Mouse (Mus musculus) T-helper 2 cell (primary cell): ENCODE data around the gene Dbi.

Experiments
- in situ Hi-C: fragments of 300-600 bp; cut with MboI, MseI; formaldehyde crosslinking; loops from one replicate; pipeline ENCODE4 v1.15.1; 2025; ENCODE audit warnings: high pct_unique_total_duplicates

The Dbi gene

DNA sequence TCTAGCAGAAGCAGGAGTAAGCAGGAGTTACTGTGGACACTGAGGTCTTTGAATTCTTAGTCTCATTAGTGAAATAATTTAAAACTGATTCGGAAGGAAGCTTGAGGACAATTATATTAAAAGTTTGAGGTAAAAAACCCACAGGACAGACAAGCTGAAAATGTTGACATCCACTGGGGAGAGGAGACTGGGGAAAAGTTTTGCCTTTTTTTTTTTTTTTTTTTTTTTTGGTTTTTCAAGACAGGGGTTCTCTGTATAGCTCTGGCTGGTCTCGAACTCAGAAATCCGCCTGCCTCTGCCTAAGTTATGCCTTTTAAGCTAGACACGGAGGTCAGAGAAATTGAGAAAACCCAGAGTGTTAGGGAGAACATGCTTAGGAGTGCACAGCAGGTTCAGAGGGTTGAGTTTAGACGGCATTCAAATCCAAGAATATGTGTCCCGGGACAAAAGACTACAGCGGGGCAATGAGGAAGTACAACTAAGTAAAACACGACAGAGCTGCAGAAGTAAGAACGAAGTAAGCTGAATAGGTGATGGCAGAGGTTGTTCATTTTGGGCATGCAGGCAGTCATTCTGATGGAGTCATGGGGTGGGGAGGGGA is 1.2 kb upstream of the Dbi start:
- in situ Hi-C loops = no loop called here

DNA sequence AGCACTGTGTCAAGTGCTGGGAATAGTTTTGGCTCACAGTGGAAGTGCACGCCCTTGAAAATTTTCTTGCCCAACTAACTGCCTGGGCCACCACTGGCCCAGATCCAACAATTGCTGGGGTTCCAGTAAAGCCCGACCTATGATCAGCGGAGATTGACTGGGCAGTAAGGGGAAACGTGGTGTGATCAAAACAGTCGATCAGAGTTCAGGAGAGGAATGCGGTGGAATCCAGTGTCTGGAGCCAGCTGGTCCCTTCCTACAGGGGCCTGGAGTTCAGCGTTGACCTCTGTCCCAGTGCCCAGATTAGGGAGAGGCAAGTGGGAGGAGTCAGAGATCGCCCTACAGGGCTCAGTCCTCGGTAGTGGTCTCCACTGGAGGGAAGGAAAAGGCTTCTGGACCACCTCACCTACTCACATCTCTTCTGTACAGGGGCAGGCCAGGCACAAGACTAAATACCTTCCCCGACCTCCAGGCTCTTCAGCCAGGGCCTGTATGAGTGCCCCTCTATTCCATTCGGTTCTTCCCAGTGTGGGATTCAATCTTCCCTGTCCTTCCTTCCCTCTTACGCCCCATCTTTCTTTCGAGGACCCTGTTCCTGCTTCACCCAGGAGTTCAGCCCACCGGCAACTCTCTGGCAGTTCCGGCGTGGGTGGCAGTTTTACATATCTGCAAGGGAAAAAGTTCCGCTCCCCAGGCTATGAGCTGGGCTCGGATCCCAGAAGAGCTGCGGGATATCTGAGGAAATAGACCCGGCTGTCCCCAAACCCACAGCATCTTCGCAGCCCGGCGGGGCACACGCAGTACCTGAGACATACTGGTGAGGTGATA is 523 bp downstream of the Dbi start:
- in situ Hi-C loops = no loop called here

- in situ Hi-C loops = no loop called here
These were observed 1.5 kb downstream of the Dbi start for GRCm38 (mm10) chr1:120119389-120119788.

DNA sequence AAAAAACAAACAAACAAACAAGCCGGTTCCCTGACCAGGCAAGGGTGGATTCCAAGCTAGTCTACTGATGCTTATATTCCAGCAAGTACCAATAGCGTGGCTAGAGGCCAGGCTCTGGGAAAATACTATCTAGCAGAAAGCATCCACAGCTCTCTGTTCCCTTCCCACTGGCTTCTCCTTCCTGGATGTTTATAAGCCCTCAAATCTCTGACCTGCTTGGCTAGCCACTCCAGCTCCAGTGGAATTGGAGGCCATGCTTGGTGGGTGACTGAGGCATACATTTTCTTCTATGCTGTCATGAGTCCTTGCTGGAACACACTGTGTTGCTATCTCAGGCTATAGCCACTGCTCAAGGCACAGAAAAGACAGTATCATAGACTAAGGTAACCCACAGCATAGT is 2.0 kb downstream of the Dbi start:
- in situ Hi-C loops = no loop called here

DNA sequence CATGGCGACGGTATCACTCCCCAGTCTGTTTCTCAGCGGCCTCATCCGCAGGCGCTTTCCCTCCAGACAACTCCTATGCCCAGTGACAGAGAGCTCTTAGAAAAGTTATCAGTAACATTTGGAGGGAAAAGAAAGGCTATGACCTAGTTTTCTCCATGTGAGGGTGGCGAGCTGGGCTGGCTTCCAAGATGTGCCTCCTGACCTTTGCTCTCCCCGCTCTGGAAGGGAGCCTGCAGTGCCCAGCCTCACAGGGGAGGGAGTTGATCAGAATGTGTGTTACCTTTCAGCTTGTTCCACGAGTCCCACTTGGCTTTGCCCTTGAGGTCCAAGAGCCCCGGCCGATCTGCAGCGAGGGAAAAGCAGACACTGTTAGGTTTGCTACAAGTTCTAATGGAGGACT is 4.8 kb downstream of the Dbi start:
- in situ Hi-C loops = no loop called here

GRCm38 (mm10) chr1:120115671-120116081 is 5.2 kb downstream of the Dbi start:
- in situ Hi-C loops = no loop called here

DNA sequence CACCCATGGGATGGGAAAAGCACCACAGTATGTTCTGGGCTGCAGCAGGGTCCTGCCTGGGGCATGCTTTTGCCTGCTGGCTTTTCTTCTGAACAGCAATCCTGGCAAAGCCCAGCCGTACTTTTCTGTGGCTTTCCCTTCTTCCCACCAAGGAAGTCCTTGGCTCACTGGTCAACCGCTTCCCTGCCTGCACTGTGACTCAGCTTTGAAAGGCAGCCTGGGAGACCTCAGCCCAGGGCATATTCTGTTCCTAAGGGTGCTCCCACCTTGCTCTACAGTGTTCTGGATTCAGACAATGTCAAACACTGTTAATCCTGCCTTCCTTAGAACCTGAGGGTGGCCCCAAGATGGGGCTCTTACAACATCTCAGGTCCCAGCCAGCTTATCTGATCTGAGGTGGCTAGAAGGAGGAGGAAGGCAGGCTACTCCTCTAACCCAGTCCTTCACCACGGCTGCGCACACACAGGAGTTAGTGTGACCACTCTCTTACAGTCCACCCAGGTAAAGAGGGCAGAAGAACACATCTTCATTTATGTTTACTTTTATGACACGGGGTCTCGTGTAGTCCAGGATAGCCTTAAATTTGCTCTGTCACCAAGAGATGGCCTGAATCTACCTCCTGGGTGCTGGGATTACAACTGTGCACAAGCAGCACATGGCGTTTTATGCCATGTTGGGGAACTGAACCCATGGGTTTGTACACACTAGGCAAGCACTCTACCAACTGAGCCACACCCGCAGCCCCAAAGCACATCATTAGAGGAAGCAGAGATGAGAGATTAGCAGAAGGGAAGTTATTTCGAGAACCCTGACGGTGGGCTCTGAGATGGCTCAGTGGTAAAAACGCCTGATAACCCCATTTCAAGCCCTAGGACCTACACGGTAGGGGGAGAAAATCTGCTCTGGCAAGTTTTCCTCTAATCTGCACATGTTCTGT is 8.4 kb downstream of the Dbi start:
- in situ Hi-C loops = no loop called here

DNA sequence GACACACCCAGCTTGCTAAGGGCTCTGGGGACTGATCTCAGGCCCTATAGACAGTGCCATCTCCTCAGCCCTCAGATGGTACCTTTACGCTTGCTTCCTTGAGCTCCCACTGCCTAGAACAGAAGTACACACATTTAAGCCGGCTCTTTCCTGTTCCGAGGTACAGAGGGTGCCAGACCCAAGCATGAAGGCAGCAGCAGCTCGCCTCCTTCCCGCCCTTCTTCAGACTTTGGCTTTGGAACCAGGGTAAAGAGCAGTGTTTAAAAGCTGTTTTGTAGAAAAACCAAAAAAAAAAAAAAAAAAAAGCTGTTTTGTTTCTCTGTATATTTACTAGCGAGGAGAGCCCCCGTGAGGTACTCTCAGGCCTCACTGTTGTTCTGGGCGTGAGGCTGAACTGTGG is 9.1 kb downstream of the Dbi start:
- in situ Hi-C loops = no loop called here

DNA sequence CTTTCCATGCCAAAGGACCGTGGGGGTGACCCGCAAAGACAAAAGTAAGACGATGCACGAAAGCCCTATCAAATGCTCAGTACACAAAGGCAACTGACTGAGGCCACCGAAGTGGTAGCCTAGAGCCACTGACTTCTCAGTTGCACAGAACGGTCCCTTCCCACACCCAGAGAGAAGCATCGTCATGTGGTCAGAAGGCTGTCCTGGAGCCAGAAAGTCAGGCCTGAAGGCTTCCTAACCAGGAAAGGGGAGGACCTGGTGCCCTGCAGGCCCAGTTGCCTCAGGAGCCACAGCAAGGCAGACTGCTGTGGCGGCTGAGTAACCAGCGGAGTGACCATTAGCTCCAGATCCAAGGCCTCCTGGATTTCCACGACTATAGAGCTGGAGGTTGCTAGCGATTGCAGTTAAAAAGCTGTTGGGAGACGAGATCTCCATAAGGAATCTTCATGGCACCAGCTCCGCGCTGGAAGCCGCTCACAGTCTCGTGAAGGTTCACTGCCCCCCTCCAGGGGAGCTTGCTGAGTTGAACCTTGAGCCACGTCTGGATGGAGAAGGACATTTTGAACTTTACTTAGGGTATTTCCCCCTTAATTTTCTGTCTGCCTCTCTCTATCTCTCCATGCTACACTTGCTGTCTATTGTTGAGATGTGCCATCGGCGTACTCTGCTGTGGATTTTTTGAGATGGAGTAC is 11.0 kb downstream of the Dbi start:
- in situ Hi-C loops = no loop called here

DNA sequence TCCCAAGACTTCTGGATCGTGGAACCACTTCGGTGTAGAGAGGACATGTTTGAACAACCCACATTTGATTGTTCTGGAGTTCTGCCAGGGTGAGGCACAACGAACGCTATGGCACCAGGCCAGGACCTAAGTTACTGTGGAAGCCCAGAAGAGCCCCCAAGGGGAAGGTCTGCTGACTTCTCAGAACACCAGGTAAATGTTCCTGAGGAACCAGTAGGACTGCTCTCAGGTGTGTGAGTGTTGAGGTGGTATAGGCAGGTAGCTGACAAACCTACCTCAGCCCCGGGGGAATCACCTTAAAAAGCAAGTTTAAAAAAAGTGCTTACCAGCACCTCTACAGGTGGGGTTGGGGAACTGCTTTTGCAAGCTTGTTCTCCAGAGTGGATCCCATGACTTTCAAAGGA is 15.3 kb downstream of the Dbi start:
- in situ Hi-C loops = no loop called here

- in situ Hi-C loops = no loop called here
These were observed 19.7 kb downstream of the Dbi start for GRCm38 (mm10) chr1:120101227-120101609.

- in situ Hi-C loops = no loop called here
These were observed 20.2 kb downstream of the Dbi start for GRCm38 (mm10) chr1:120100456-120101226.

GRCm38 (mm10) chr1:120099483-120099882 is 21.4 kb downstream of the Dbi start:
- in situ Hi-C loops = loop anchor here (5.0 kb wide), 1 partner anchor 53 kb away; no protein-coding TSS in a partner anchor

DNA sequence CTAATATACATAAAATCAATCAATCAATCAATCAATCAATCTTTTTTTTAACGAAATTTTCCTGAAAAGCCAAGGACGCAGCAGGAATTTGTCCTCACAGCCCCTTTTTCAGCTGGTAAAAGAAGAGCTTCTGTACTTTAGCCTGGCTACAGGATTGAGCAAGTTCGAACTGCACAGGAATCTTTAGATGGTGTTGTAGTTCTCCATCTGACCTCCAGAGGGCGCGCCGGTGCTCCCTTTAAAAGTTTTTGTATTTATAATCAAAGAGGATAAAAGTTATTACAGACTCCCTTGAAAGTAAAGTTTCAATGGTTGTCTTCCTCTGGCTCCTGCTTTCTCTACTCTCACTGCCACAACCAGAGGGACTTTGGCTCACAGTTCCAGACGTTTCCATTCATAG is 22.6 kb downstream of the Dbi start:
- in situ Hi-C loops = loop anchor here (5.0 kb wide), 1 partner anchor 54 kb away; no protein-coding TSS in a partner anchor

DNA sequence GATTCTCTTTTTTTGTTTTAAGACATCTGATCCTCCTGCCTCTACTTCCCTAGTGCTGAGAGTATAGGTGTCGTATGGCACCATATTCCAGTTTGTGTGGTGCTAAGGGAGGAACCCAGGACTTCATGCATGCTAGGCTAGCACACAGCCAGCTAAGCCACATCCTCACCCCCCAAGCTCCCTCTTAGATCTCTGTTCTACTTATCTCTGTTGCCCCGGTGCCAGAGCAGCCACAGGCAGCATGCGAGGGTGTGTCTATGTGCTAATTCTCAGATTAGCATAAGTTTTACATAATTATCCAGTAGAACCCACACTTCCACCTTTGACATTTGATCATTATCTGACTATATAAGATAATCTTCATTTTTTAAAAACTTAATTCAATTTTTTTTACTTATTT is 26.0 kb downstream of the Dbi start:
- in situ Hi-C loops = loop anchor here (5.0 kb wide), 2 partner anchors 57 to 63 kb away; no protein-coding TSS in a partner anchor

DNA sequence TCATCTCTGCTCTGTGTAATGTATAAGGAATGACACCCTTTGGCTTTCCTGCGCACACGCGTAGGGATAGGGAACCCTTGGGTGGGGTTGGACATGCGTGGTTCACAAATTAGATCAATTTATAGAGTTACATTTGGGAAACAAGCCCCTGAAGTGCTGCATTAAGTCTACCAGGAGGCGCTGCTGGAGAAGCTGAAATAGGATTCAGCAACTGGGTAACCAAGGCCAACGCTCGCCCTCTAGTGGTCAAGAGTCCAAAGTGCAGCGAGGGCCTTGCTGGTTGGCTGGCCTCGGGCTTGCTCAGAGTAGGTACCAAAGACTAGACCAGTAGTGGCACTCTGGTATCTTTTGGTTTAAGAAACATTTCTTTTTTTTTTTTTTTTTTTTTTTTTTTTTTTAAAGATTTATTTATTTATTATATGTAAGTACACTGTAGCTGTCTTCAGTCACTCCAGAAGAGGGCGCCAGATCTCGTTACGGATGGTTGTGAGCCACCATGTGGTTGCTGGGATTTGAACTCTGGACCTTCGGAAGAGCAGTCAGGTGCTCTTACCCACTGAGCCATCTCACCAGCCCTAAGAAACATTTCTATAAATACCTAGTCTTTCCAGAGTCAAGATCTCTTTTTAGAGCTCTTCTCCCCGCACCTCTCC is 27.3 kb downstream of the Dbi start:
- in situ Hi-C loops = loop anchor here (5.0 kb wide), 1 partner anchor 61 kb away; no protein-coding TSS in a partner anchor

- in situ Hi-C loops = loop anchor here (5.0 kb wide), 1 partner anchor 59 kb away; no protein-coding TSS in a partner anchor
These were observed 29.9 kb downstream of the Dbi start for GRCm38 (mm10) chr1:120090880-120091570.

GRCm38 (mm10) chr1:120089180-120089579 is 31.7 kb downstream of the Dbi start:
- in situ Hi-C loops = no loop called here

GRCm38 (mm10) chr1:120086644-120087043 is 34.2 kb downstream of the Dbi start:
- in situ Hi-C loops = no loop called here
